Mouse (Mus musculus) cerebellum, adult 2 months (tissue): ENCODE measurements around the gene 1810010D01Rik. TPM values are rescaled to one million over a fixed set of nuclear protein-coding genes. Genes with fewer than 3 reads are reported as not detected.

Source experiments
- DNase-seq, 2 experiments: peaks; one replicate each; pipeline ENCODE4 v3.0.0; 2021
- H3K27ac ChIP-seq: fragments of 200-500 bp; 2 replicates; pipeline ENCODE4 v1.5.1; 2012; ENCODE audit warnings: low read length, control low read depth, inconsistent platforms; ENCODE audit not compliant: insufficient read depth
- H3K27me3 ChIP-seq: fragments of 200-500 bp; 2 replicates; pipeline ENCODE4 v1.6.1; 2012; ENCODE audit warnings: inconsistent platforms, mild to moderate bottlenecking, low read length, moderate library complexity; ENCODE audit not compliant: control insufficient read depth, insufficient read depth
- H3K4me1 ChIP-seq: fragments of 200-500 bp; 2 replicates; pipeline ENCODE4 v1.6.1; 2011; ENCODE audit warnings: low read length; ENCODE audit not compliant: control insufficient read depth, insufficient read depth
- H3K4me3 ChIP-seq: fragments of 200-500 bp; replicated peaks from 2 replicates; pipeline ENCODE3; 2011; ENCODE audit warnings: mild to moderate bottlenecking, low read depth, low read length, control low read depth; ENCODE audit not compliant: insufficient read depth
- CTCF ChIP-seq: fragments of 200-500 bp; IDR thresholded peaks from 2 replicates; pipeline ENCODE4 v1.5.1; 2011; ENCODE audit warnings: low read depth, mild to moderate bottlenecking, control low read depth, low read length, moderate library complexity, borderline replicate concordance; ENCODE audit not compliant: insufficient read depth
- POLR2A ChIP-seq: fragments of 200-500 bp; IDR thresholded peaks from 2 replicates; pipeline ENCODE4 v1.6.1; 2011; ENCODE audit warnings: low read length, control low read depth, borderline replicate concordance; ENCODE audit not compliant: insufficient read depth
- WGBS: fragments of 180-500 bp; shearing (Covaris S2); methylation state at CpG from one replicate; pipeline ENCODE4 v1.1.7; 2018; 5-methylcytosine and 5-hydroxymethylcytosine counted together
- polyA plus RNA-seq: library from polyadenylated mRNA; depleted of rRNA; stranded (reverse); fragments of >200 nt; gene quantifications from 2 replicates; pipeline ENCODE4 v1.2.3, GENCODE M21; 2012

The 1810010D01Rik gene
- polyA plus RNA-seq, 1 experiment, result 11.3 TPM

GRCm38 (mm10) chr7:145210477-145211070 is 2.7 kb upstream of the 1810010D01Rik start:
- WGBS, result 92% methylated on average over 4 of the region's 4 CpGs
- Histone ChIP-seq H3K4me1 (peaks cover 11% of the 10 kb centered on the region), H3K27ac (no peak overlapping the region), H3K4me3 (no peak overlapping the region), H3K27me3 (no peaks in the 10 kb centered on the region)
- no peak for DNase-seq
- no peak for TF ChIP-seq CTCF
- TF ChIP-seq POLR2A, result no peak

GRCm38 (mm10) chr7:145206801-145207200 is 1.1 kb downstream of the 1810010D01Rik start:
- Histone ChIP-seq H3K4me1 (peaks cover 11% of the 10 kb centered on the region), H3K27me3 (no peaks in the 10 kb centered on the region), H3K27ac (no peak overlapping the region; the same call in 1 of the 2 replicates), H3K4me3 (no peak overlapping the region)
- peak in 1 of 2 experiments; percentile 21 for DNase-seq
- 92% methylated on average over 6 of the region's 6 CpGs for WGBS
- TF ChIP-seq CTCF, result no peak
- TF ChIP-seq POLR2A, result no peak

- no peak overlapping the region for H3K4me3 ChIP-seq
- TF ChIP-seq CTCF (no peak), POLR2A (no peak)
- H3K27me3 ChIP-seq, result no peaks in the 10 kb centered on the region
- 20% methylated on average over 34 of the region's 34 CpGs for WGBS
- H3K27ac ChIP-seq, result peak overlapping the region; percentile 4
- peaks cover 11% of the 10 kb centered on the region for H3K4me1 ChIP-seq
- peak; percentile 69 to 71 for DNase-seq
These were observed 1.8 kb downstream of the 1810010D01Rik start for GRCm38 (mm10) chr7:145206056-145206610.

GRCm38 (mm10) chr7:145205363-145205902 is 2.5 kb downstream of the 1810010D01Rik start:
- no peak for TF ChIP-seq POLR2A
- no peak for TF ChIP-seq CTCF
- DNase-seq, result no peak
- H3K27ac ChIP-seq, result no peak overlapping the region
- WGBS, result 95% methylated on average over 4 of the region's 4 CpGs
- peaks cover 11% of the 10 kb centered on the region for H3K4me1 ChIP-seq
- no peak overlapping the region for H3K4me3 ChIP-seq
- no peaks in the 10 kb centered on the region for H3K27me3 ChIP-seq

- Histone ChIP-seq H3K27ac (no peak overlapping the region), H3K4me1 (peaks cover 22% of the 10 kb centered on the region), H3K4me3 (no peak overlapping the region), H3K27me3 (no peaks in the 10 kb centered on the region)
- TF ChIP-seq CTCF, result no peak
- TF ChIP-seq POLR2A, result no peak
- no peak for DNase-seq
- WGBS, result 21% methylated on average over 2 of the region's 2 CpGs
These were observed 8.2 kb downstream of the 1810010D01Rik start for GRCm38 (mm10) chr7:145199711-145200110.

- TF ChIP-seq POLR2A, result no peak
- no peak for TF ChIP-seq CTCF
- Histone ChIP-seq H3K4me1 (peaks cover 29% of the 10 kb centered on the region), H3K4me3 (no peak overlapping the region), H3K27ac (no peak overlapping the region), H3K27me3 (no peaks in the 10 kb centered on the region)
- DNase-seq, result peak; percentile 23 to 37
- WGBS, result 26% methylated on average over 4 of the region's 4 CpGs
These were observed 9.7 kb downstream of the 1810010D01Rik start for GRCm38 (mm10) chr7:145198223-145198714.

- 74% methylated on average over 3 of the region's 3 CpGs for WGBS
- Histone ChIP-seq H3K4me1 (peaks cover 29% of the 10 kb centered on the region), H3K4me3 (no peak overlapping the region), H3K27me3 (no peaks in the 10 kb centered on the region), H3K27ac (no peak overlapping the region)
- no peak for DNase-seq
- TF ChIP-seq POLR2A (no peak), CTCF (no peak)
These were observed 10.2 kb downstream of the 1810010D01Rik start for GRCm38 (mm10) chr7:145197711-145198110.

- no peak overlapping the region for H3K4me3 ChIP-seq
- H3K27me3 ChIP-seq, result no peaks in the 10 kb centered on the region
- WGBS, result 38% methylated on average over 3 of the region's 3 CpGs
- peaks cover 29% of the 10 kb centered on the region for H3K4me1 ChIP-seq
- no peak overlapping the region for H3K27ac ChIP-seq
- TF ChIP-seq CTCF (no peak), POLR2A (no peak)
- DNase-seq, result peak; percentile 42 to 60
These were observed 10.9 kb downstream of the 1810010D01Rik start for GRCm38 (mm10) chr7:145197042-145197441.
